Mouse (Mus musculus): Measurements from ENCODE around the gene Sephs1. TPM values are rescaled to one million over a fixed set of nuclear protein-coding genes. Genes with fewer than 3 reads are reported as not detected.
A peak's percentile ranks its signal among the peaks of the same experiment; 100 is the strongest.
"Not testable (repeated sequence)": the region's sequence is repeated elsewhere in the genome, so short reads cannot be mapped to it uniquely, and the experiment has no call there.

The Sephs1 gene
- total RNA-seq, 4 experiments from 2014 or later, result 10.1 to 15.0 (median 12.0) TPM

DNA sequence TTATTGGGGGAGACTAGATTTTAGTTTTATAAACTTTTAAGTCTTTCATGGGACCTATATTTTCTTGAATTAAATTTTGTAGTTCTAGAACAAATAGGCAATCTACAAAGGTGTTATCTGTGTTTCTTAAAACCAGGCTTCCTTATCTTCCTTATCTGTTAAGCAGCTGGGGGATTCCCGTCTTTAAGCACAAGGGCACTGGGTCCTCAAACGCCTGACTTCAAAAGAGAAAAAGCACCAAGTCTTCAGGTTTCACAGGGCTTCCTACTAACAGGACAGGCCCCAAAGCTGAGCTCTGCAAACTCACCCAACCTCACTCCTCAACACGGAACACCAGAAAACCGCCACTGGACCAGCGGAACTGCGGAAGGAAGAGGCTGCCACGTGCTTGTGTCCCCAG lies 26.6 kb downstream of the Sephs1 start:
- no peak for DNase-seq (ENCODE audit: low spot score)

DNA sequence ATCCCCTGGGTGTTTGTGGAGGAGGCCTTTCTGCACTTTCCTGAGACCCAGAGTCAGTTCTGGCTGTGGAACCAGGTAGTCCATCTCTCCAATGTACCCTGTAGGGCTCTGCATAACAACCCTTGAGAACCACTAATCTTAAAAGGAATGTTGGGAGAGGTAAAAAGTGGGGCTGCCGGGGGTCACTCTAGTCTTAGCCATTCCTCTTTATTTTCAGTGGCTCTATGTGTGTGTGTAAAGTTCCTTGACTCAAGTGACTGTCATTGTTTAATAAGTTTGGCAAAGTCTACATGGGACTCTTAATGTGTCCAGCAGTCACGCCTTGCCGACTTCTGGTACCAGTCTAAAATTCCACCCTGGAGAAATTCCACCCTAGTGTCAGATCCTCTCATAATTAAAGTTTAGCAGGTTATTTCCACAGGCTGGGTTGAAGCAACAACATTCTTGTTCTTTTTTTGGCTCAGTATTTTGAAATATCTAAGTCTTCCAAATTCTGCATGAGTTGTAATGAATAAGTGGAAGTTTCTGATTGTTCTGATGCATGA lies 27.5 kb downstream of the Sephs1 start:
- DNase-seq (ENCODE audit: low spot score), result no peak

DNA sequence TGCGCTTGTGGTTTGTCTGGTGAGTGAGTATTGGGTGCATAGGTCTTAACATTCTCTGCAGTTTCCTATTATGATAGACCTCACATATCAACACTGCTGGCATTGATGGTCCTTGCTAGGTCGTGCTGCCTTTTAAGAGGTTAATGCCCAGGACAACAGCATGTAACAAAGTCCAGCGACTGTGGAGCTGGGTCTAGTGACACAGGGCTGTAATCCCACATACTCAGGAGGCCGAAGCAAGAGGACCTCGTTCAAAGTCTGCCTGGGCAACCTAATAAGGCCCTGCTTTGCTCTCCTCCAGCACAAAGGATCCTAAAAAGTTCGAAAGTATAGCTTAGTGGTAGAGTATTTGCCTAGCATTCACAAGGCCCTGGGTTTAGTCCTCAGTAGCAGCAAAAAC lies 28.5 kb downstream of the Sephs1 start:
- DNase-seq (ENCODE audit: low spot score), result no peak

DNA sequence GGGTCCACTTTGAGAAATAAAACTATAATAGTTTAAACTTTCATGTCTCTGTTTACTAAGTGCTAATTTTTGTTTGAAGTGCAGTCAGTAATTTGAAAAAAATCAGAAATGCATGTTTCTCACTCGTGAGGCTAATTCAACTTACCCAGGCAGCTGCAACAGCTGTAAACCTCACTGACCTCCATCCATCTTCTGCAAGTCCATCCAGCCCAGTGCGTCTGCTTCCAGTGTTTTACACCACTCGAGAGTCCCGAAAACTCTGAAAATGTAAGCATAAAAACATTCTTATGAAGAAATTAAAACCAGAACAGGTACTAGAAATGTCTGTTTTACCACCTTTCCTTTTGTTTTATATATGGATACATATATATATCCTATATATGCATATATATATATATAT lies 29.2 kb downstream of the Sephs1 start:
- DNase-seq (ENCODE audit: low spot score), result no peak

DNA sequence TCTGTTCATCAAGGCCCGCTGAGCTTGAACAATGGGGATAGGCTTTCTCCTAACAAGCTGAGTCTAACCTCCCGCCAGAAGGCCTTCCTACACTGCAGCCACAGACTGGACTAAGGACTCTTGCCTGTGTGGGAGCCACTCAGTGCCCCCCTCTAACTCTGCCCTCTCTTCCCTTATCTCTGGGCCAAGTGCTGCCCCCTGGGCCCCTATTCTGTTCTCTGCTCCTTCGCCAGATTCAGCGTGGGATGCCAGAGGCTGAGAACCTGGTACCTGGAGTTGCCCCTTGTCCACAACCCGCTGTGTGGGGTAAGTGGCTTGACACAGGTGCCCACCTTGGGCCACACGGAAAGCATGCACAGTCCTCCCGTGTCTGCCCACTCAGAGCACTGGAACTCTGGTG lies 32.6 kb downstream of the Sephs1 start:
- DNase-seq (ENCODE audit: low spot score), result no peak

DNA sequence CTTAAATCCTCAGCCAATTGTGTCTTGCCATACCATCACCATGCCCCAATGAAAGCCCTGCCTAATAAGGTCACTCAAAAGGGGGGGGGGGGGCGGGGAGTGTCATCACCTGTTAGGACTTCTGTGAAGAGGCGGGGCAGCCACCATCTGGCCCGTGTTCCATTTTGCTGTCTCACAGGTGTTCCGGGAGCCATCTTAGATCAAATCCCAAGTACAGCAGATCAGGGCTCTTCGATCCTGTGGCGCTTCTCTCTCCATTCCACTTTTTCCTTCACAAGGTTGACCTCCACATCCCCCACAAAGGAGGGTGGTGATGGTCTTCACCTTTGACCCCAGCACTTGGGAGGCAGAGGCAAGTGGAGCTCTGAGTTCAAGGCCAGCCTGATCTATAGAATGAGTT lies 34.7 kb downstream of the Sephs1 start:
- DNase-seq (ENCODE audit: low spot score), result no peak

DNA sequence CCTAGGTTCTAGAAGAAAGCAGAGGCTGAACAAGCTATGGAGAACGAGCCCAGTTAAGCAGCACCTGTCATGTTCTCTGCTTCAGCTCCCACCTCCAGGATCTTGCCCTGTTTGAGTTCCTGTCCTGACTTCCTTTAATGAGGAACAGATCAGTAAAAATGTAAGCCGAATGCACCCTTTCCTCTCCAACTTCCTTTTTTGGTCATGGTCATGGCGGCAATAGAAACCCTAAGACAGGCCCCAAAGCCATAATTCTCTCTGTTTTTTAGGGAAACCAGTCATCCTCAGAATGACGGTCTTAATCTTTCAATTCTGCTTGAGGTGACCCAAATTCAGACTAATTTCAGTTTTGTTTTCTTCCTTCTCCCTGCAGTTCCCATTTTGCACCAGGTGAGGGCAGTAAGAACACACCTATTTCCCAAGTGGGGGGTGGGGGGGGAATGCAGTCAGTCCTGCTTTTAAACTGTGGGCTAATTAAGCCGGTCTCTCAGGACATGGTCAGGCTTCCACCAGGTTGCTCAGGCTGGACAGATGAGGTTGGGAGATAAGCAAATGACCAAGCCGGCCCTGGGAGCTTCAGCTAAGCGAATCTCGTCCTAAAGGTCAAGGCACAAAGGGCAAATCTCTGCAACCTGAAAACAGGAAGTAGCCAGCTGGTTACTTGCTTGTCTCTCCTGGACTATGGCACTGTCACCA lies 36.1 kb downstream of the Sephs1 start:
- DNase-seq (ENCODE audit: low spot score), result peak; percentile 66

DNA sequence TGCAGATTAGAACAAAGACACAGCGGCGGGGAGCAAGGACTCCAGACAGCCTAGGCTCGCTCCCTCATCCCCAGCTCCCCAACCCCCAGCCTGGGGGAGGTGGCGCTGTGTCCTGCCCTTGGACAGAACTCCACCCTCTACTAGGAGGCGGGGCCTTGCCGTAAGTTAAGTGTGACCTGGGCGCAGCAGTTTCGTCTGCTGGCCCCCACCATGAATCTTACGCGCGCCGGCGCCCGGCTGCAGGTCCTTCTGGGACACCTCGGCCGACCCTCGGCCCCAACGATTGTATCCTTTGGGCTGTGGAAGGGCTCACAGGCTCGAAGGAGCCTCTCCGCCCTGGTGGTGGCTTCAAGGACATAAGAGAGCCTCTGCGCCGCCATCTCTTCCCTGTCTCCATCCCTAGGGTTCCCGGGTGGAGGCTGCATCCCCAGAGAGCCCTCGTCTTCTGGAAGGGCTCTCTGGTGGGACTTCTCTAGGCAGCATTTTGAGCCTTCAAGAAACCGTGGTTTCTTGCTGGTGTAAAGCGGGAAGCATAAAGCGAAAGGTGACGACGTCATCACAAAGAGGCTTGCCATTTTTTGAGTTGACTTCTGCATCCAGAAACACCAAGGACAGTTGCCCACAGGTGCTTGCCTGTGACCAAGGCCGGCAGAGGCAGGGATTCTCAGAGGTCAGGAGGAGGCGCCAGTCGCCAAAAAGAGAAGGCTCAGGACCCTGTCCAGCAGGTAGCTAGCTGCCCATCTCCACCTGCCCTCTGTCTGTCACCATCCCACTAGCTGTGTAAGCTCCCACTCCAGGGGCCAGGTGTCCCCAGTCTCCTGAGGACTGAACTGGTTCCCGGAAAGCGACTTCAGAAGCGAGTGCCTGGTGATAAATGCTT lies 37.7 kb downstream of the Sephs1 start, which contains the start of gene Phyh:
Gene Phyh (plus strand): TSS at position 160 of the 880 bp plus-strand sequence.
- DNase-seq (ENCODE audit: low spot score), result peak; percentile 91

DNA sequence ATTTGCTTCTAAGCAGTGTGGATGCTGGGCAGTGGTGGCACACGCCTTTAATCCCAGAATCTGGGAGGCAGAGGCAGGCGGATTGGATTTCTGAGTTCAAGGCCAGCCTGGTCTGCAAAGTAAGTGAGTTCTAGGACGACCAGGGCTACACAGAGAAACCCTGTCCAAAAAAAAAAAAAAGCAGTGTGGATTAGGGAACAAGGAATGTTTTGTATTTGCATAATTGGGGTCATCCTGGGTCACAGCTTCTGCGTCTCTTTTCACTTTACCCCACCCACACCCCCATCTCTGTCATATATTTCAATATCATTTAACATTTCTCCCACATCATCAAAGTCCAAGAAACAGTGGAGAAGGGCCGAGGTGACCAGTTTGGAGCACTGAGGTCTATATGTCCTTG lies 39.7 kb downstream of the Sephs1 start:
- no peak for DNase-seq (ENCODE audit: low spot score)

DNA sequence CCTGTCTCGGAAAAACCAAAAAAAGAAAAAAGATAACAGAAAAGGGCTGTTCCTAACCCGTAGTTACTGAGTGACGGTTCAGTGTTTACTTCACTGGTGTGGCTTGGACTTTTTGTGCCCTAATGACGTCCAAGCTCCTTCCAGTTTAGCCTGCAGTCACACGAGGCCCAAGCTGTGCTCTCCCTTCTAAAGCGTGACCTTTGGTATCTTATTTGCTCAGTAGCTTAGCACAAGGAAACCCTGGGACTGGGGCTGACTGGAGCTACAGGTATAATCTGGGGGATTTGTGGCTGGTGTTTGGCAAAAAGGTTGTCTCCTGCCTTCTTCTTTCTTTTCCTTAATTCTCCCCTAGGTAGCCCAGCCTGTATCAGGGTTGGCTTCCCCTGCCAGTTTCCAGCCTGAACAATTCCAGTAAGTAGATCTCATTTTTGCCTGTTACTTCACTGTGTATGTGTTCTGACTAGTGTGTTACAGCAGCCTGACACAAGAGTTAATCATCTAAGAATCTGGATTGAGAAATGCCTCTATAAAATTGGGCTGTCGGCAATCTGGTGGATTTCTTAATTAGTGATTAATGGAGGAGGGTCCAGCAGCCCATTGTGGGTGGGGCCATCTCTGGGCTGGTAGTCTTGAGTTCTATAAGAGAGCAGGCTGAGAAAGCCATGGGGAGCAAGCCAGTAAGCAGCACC lies 41.3 kb downstream of the Sephs1 start:
- no peak for DNase-seq (ENCODE audit: low spot score)

DNA sequence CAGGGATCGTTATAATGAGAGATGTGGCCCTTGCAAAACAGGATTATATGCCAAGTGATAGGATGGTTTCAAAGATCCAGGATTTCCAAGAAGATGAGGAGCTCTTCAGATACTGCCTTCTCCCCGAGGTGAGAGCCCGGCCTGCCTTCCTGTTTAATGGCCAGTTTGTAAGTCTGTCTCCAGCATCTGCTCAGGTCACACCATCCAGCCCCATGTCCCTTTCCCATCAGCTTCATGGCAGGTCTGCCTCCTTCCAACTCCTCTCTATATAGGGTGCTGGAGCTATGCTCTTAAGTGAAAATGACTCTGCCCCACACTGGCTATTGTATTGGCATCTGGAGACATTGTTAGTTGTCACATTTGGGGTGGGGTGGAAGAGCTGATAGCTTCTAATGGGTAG lies 46.0 kb downstream of the Sephs1 start:
- no peak for DNase-seq (ENCODE audit: low spot score)

DNA sequence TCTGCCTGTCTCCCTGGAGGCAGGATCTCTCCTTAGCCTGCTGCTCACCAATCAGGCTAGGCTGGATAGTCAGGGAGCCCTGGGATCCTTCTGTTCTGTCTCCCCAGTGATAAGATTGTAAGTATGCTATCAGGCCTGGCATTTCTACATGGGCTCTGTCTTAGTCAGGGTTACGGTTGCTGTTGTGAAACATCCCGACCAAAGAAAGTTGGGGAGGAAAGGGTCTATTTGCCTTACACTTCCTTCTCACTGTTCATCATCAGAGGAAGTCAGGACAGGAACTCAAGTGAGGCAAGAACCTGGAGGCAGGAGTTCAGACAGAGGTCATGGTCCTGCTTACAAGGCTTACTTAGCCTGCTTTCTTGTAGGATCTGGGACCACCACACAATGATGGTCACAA lies 47.9 kb downstream of the Sephs1 start:
- no peak for DNase-seq (ENCODE audit: low spot score)

DNA sequence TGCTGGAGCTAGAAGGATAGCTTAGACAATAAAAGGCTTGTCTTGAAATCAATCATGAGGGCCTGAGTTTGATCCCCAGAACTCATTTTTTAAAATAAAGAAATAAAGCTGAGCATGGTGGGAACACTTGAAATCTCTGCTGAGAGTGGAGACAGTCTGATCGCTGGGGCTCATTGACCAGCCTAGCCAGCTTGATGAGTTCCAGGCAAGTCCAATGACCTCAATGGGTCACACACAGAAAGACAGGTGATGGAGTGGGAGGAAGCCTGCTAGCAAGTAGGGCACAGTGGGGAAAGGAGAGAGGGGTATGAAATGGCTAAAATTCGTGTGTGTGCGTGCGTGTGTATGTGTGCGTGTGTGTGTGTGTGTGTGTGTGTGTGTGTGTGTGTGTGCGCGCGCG lies 53.2 kb downstream of the Sephs1 start:
- no peak for DNase-seq (ENCODE audit: low spot score)

DNA sequence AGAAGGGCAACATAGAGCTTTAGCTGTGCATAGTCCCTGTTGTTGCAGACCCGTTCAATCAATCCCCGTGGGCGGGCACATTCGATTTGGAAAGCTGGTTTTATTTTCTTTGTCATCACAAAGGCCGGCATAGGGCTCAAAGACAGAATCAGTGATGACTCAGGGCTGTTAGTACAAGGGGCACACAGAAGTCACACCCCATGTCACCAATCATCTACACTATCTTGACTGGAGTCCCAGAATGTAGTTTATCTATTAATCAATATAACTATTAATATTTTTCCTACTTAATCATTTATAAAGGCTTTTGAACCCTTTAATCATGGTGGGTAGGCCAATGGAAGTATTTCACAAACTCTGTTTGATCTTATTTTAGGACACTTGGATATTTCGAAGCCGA lies 56.6 kb downstream of the Sephs1 start:
- no peak for DNase-seq (ENCODE audit: low spot score)

DNA sequence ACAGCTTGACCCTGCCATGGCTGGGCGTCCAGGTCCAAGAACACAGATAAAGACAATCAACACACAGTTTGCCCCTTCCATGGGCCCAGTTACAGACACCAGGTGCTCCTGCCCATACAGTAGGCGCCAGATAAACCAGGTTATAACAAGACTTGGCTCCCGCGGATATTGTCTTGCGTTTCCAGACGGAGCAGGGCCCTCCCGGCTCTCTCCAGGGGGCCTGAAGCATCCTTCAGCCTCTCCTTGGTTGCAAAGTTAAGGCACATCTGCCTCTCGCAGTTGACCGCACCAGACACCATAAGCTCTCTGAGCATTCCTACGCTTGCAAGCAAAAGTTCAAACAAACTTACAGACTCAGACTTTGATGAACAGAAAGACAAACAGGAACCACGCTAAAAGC lies 59.5 kb downstream of the Sephs1 start:
- DNase-seq (ENCODE audit: low spot score), result no peak

DNA sequence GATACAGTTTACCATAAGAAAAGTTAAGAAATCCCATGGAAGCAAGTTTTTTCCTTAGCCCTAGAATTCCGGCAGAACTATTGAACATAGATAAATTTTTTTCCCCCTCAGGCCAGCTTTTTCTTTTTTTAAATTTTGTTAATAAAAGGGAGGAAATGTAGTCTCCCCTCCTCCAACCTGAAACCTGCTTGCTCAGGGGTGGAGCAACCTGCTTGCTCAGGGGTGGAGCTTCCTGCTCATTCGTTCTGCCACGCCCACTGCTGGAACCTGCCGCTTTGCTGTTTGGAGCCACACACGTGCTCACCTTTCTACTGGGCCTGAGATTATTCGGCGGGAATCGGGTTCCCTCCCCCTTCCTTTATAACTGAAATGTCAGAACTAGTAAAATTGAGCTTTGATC lies 68.3 kb downstream of the Sephs1 start:
- not testable (repeated sequence) for DNase-seq (ENCODE audit: low spot score)

DNA sequence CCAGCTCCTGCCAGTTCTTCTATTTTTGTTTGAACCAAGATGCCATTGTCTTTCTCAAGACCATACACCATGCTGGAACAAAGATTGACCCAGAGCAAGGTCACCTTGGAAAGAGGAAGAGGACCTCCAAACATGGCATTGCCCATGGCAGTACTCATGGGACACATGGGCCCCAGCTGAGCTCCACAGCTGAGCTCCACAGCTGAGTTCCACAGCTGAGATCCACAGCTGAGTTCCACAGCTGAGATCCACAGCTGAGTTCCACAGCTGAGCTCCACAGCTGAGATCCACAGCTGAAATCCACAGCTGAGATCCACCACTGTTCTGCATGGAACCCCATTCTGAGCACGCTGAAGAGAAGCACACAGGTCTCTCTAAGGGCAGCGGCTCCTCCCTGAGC lies 69.6 kb downstream of the Sephs1 start:
- DNase-seq (ENCODE audit: low spot score), result no peak

DNA sequence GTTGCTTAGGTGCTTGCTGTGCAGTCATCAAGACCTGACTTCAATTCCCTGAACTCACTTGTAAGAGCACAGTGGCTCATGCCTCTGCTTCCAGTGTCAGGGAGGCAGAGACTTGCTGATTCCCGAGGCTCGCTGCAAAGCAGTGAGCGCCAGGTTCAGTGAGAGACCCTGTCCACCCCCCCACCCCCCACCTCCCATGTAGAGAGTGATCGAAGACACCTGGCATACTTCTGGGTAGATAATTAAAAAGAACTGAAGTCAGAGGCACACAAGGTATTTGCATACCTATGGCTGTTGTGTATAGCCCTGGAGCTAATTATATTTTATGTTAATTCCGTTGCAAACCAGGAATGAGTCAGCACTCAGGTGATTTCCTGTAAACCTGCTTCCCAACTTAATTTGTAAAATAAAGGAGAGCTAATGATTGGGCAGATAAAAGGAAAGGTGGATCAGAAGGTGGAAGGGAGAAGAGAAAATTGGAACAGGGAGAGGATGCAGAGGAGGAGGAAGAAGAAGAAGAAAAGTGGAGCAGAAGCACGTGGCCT lies 72.9 kb downstream of the Sephs1 start:
- DNase-seq (ENCODE audit: low spot score), result no peak

DNA sequence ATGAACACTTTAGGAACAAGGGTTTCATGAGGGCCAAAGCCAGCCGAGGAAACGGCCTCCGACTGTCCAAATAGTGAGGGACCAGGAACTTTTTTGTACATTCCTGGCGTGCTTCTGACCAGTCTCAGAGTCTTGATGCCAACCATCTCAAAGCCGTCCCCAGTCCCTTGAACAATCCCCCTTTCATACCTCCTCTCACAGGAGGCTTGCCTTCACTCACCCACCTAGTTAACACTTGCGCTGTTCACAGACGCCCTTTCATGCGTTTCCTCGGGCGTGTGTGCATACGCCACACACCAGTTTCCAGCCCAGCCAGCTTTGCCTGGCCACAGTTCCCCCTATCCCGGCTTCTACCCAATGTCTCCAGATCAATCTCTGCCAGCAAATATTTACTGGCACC lies 76.7 kb downstream of the Sephs1 start:
- no peak for DNase-seq (ENCODE audit: low spot score)
